Mouse (Mus musculus) pancreas, adult 10 weeks (tissue): Measurements from ENCODE around the gene Gm21719. TPM values are rescaled to one million over a fixed set of nuclear protein-coding genes. Genes with fewer than 3 reads are reported as not detected.

ENCODE experiments used
- polyA plus RNA-seq: library from polyadenylated mRNA; stranded (reverse); fragments of 350-450 nt; fragmentation: Illumina TruSeq; extraction: RNeasy Lipid Tissue Mini Kit (QIAGEN cat#74804); gene quantifications from one replicate; pipeline ENCODE4 v1.2.3, GENCODE M21; 2015; ENCODE audit warnings: low read depth, low replicate concordance; ENCODE audit not compliant: insufficient read depth

Gene Gm21719
- not detected for polyA plus RNA-seq

DNA sequence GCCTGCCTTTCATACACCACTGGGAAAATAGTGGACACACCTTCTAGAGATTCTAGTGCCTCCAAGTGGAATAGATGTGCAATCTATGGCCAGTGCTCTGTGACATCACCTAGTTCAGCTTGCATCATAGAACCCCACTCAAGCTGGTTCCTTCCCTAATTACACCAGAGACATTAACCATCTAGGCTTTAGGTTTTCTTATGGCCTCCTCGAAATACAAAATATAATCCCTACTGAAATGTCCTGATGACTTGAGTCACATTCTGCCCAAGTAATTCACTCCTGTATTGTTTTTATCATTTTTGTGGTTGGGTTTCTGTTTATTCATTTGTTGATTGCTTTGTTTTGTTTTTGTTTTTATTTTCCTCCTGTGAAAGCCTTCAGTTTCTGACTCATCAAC lies at the start of gene Gm21719:
Gm21719 (minus strand) TSS at position 101 of the 400 bp plus-strand sequence.

Other genes with a start within 250 kb of the Gm21719 start
- not detected for gene Gm28919, start 99.3 kb downstream of the Gm21719 start, polyA plus RNA-seq
- gene Gm20830, start 235.4 kb upstream of the Gm21719 start, polyA plus RNA-seq = not detected